Mouse (Mus musculus) testis, postnatal 14 days (tissue): Measurements from ENCODE around the gene Epc2.

Experiments used
- DNase-seq: peaks from one replicate; pipeline ENCODE4 v3.0.0; 2021; ENCODE audit warnings: low spot score

Gene Epc2

GRCm38 (mm10) chr2:49450931-49451636, at the start of gene Epc2:
Gene Epc2, plus strand, starts transcription at chr2:49451486.
- peak; percentile 85 for DNase-seq

DNA sequence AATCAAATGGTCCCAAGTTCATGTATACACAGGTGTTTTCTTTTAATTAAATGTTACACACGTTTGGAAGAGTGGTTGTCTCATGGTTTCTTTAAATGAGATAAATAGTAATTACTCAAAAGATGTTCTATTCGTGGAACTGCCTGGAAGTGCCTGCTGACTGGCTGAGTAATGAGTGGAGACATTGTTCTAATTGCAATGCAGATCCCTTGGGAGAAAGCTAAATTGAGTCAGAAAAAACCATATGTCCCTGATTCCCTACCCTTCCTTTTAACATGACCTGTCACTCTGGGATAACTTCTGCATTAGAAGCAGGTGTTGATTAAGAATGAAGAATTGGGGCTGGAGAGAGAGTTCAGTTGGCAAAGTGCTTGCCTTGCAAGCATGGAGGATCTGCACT, 45.3 kb upstream of the Epc2 start:
- DNase-seq, result no peak

DNA sequence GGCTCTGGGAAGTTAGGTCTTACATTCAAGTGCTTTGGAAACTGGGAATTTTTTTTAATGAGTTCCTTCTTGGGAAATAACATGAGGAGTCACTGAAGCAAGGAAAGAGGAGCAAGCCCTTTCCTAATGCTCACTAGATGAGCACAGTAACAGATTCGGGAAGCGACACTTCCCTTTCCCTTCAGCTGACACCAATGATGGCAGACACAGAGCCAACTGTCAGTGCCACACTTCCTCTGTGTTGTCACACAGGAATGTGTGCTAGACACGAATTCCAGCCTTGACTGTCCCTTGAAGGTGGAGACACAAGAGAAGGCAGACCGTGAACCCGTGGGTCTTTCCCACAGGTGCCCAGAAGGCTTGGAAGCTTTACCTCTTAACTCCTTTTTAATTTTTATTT, 39.6 kb upstream of the Epc2 start:
- DNase-seq, result no peak

- no peak for DNase-seq
Measured at GRCm38 (mm10) chr2:49412576-49412975, 38.7 kb upstream of the Epc2 start.

DNA sequence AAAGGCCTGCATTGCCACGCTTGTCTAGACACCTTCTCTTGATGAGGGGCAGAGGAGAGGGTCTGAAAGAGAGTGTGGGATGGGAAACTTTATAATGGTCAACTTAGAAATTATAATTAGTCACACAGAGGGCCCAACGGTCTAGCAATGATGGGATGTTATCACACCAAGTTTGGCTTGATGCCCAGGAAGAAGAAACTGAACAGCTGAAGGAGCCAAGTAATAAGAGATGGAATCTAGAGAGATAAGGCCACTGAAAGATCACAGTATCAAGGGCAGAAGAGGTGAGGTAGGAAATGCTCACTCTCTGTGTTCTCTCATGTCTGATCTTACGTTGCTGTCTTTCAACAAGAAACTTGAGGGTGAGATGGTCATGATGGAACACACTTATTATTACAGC, 35.4 kb upstream of the Epc2 start:
- DNase-seq, result no peak

DNA sequence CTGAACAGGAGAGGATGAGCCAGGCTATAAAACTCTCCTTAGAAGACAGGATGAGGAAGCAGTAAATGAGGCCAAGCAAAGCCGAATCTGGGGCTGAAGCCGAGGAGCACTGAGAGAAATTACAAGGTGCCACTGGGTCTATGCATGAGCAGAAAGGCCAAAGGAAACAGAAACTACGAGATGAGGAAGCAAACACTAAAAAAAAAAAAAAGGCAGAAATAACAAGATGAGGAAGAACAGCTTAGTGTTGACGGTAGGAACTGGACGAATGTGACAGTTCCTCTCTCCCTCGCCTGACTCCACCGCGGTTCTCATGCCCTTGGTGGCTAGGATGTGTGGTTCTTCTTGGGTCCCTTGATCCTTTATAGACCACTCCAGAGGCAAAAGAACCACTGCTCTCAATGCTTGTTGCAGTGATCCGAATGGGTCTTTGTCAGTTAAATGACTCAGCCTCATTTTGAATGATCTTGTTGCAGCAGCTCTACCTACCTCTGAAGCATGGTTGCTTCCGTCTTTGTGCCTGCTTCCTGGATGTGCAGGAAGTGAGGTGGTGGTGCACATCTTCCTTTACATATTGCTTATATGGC, 34.2 kb upstream of the Epc2 start:
- DNase-seq, result no peak

- no peak for DNase-seq
Measured at GRCm38 (mm10) chr2:49420396-49420795, 30.9 kb upstream of the Epc2 start.

DNA sequence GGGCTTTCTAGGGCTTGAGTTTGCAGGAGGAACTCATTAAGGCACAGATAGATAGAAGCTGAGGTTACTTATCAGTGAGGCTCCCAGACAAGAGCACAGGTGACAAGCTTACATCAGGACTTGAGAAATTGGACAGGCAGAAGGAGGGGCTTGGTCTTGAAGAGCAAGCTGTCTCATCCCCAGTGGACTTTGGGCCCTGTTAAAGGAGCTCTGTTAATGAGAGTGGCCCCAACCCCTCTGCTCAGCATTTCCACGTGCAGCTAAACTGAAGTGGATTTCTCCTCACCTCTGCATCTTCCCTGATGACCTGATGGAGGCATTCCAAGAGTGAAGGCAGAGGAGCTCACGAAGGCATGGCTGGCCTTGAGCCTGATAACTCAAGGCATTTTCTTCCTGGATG, 27.4 kb upstream of the Epc2 start:
- no peak for DNase-seq

DNA sequence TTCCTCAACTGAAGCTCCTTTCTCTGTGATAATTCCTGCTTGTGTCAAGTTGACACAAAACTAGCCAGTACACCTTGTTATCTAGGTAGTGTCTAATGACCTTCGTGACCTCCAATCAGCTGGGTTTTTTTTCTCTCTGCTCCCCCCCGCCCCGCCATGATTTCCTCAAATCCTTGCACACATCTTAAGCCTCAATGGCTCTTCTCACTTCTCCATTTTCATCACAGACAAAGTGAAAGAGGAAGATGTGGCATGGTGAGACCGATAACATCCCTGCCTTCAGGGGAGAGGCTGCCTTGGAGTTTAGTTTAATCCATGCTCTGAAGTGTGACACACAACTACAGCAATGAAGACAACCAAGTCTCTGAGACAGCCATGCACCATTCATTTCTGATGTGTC, 26.5 kb upstream of the Epc2 start:
- no peak for DNase-seq

GRCm38 (mm10) chr2:49426175-49426574, 25.1 kb upstream of the Epc2 start:
- no peak for DNase-seq

DNA sequence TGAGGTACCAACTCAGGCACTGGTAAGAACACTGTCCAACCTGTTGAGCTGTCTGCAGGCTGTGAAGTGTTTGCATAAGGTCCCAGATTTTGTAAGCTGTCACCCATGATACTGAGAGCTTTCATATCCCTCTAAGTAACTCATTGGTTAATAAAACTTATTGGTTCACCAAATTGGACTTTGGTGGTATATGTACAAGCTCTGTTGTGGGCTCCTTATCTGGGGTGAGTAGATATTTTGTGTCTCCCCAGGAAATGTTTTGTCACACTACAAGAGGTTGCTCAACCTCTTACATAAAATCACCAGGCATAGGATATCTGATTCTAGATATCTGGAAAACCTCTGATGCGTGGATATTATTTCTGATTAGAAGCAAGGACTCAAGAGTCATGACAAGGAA, 20.3 kb upstream of the Epc2 start:
- DNase-seq, result no peak

- DNase-seq, result no peak
Measured at GRCm38 (mm10) chr2:49433211-49433610, 18.1 kb upstream of the Epc2 start.

DNA sequence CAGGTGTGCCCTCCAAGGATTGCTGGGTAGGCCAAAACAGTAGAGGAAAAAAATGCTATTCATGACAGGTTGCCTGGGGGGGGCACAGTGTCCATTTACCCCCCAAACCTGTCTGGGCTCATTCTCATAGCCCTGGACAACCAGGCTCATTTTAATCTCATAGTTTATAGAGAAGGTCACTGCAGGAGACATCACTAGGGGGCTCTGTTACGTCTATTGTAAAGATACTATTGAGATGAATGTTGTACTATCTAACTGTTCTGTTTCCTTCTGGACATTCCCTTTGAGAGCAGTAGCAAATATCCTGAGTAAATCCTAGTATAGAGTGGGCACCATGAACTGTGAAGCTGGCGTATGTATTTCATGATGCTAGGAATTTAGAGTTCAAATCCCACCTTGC, 5.0 kb upstream of the Epc2 start:
- DNase-seq, result no peak

- DNase-seq, result no peak
Measured at GRCm38 (mm10) chr2:49447586-49448475, 3.5 kb upstream of the Epc2 start.

GRCm38 (mm10) chr2:49450467-49450866, 819 bp upstream of the Epc2 start:
- DNase-seq, result no peak

- peak; percentile 91 for DNase-seq
Measured at GRCm38 (mm10) chr2:49451637-49452211, 438 bp downstream of the Epc2 start.

DNA sequence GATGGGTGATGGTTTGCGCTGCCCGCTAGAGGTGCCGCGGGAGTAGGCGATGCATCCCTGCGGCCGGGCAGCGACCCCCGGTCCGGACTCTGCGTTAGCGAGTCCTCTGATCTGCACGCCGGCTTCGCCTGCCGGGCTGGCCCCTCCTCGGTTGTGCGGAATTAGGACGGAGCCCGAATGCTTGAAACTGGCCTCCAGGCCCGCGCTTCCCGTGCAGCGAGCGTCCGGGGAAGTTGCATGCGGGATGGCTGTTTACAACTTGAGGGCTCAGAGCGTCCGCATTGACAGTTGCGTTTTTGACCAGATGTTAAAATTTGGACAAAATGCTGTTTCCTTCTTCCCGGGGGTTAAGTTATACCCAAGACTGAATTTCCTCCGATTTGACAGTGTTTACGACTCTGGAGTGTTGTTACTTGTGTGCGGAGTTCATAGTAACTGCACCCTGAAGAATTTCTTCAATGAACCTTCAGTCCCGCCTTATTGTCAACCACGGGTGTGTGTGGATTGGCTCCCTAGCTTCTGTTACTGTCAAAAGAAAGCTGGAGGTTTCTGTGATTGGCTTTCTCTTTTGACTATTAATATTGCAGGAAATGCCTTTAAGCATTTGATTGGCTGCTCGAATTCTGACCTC, 1.3 kb downstream of the Epc2 start:
- peak; percentile 60 for DNase-seq

DNA sequence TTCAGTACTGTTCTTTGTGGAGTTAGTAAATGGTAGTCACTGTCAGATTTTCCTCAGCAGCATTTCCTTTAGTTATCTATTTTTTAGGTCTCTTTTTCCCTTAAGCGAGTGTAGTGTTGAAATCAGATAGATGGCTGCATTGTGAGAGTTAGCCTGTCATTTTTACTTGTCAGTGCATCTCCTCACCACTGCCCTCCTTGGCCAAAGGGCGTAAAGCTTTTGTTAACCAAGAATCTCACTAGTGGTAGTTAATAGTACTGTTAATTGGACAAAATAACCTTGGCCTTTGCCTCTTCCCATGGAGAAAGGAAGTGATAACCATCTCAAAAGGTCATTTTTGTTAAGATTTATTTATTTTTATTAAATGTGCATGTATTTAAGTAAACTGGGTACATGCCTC, 6.5 kb downstream of the Epc2 start:
- no peak for DNase-seq

DNA sequence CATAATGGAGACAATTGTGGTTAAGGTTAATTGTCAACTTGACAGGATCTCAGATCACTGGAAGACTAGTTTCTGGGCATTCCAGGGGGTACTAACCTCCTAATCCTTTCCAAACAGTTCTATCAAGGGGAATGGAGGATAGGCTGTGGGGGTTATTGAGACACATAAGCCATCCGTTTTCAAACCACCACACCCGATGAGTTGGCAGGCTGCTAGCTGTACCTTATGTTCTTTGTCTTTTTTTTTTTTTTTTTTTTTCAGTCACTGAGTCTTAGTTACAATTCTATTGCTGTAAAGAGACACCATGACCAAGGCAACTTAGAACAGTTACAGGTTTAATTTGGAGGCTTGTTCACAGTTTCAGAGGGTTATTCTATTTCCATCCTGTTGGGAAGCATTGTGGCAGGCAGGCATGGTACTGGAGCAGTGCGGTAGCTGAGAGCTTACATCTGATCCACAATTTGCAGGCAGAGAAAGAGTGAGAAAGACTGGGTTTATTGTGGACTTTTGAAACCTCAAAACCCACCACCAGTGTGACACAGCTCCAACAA, 14.5 kb downstream of the Epc2 start:
- DNase-seq, result no peak

GRCm38 (mm10) chr2:49467038-49467437, 15.8 kb downstream of the Epc2 start:
- DNase-seq, result no peak

- no peak for DNase-seq
Measured at GRCm38 (mm10) chr2:49471188-49471587, 19.9 kb downstream of the Epc2 start.
